Mouse (Mus musculus): Measurements from ENCODE around the gene Mybph. TPM values are rescaled to one million over a fixed set of nuclear protein-coding genes. Genes with fewer than 3 reads are reported as not detected.

Mybph gene
- polyA plus RNA-seq, 1 experiment from 2014 or later: 4.4 TPM

- no peak overlapping the region; the same call in 1 of the 2 replicates for H3K4me2 ChIP-seq (ENCODE audit: low read depth, low read length)
- ATAC-seq (replicated peaks; ENCODE audit: insufficient number of reproducible peaks, low FRiP score, low TSS enrichment, low read depth) (no peak), DNase-seq (ENCODE audit: low spot score) (no peak)
- no peak overlapping the region for H3K9ac ChIP-seq (replicated peaks; ENCODE audit: low read length)
- no peaks in the 10 kb centered on the region for H3K9me3 ChIP-seq (replicated peaks; ENCODE audit: control insufficient read depth, low read length)
- no peaks in the 10 kb centered on the region for H3K4me1 ChIP-seq (ENCODE audit: control insufficient read depth, insufficient read depth, low read length)
- peaks cover 37% of the 10 kb centered on the region for H3K27me3 ChIP-seq (ENCODE audit: control insufficient read depth, insufficient read depth, low read length)
- no peaks in the 10 kb centered on the region for H3K36me3 ChIP-seq (replicated peaks; ENCODE audit: control insufficient read depth, insufficient read depth, low read depth, low read length)
- no peak overlapping the region for H3K27ac ChIP-seq (replicated peaks; ENCODE audit: low read depth, low read length)
- no peak overlapping the region; the same call in 1 of the 2 replicates for H3K4me3 ChIP-seq (ENCODE audit: low read depth, low read length)
- WGBS: 47% methylated on average over 19 of the region's 19 CpGs
Observed at GRCm38 (mm10) chr1:134233681-134234454, 40.6 kb downstream of the Mybph start.

- DNase-seq (ENCODE audit: low spot score) (peak; percentile 52), ATAC-seq (replicated peaks; ENCODE audit: insufficient number of reproducible peaks, low FRiP score, low TSS enrichment, low read depth) (0 out of 2 replicates have a peak, but pooled peaks have one; percentile 32)
- no peaks in the 10 kb centered on the region for H3K9me3 ChIP-seq (replicated peaks; ENCODE audit: control insufficient read depth, low read length)
- no peaks in the 10 kb centered on the region for H3K4me1 ChIP-seq (ENCODE audit: control insufficient read depth, insufficient read depth, low read length)
- H3K36me3 ChIP-seq (replicated peaks; ENCODE audit: control insufficient read depth, insufficient read depth, low read depth, low read length): no peaks in the 10 kb centered on the region
- peaks cover 37% of the 10 kb centered on the region for H3K27me3 ChIP-seq (ENCODE audit: control insufficient read depth, insufficient read depth, low read length)
- no peak overlapping the region for H3K27ac ChIP-seq (replicated peaks; ENCODE audit: low read depth, low read length)
- H3K9ac ChIP-seq (replicated peaks; ENCODE audit: low read length): peak overlapping the region; percentile 43
- H3K4me2 ChIP-seq (ENCODE audit: low read depth, low read length): peak overlapping the region; percentile 93
- H3K4me3 ChIP-seq (ENCODE audit: low read depth, low read length): peak overlapping the region; percentile 40
- under 1% methylated on average over 41 of the region's 41 CpGs for WGBS
Observed at GRCm38 (mm10) chr1:134234455-134235390, 41.5 kb downstream of the Mybph start.

- Histone ChIP-seq H3K36me3 (replicated peaks; ENCODE audit: control insufficient read depth, insufficient read depth, low read depth, low read length) (no peaks in the 10 kb centered on the region), H3K27me3 (ENCODE audit: control insufficient read depth, insufficient read depth, low read length) (peaks cover 37% of the 10 kb centered on the region), H3K9ac (replicated peaks; ENCODE audit: low read length) (peak within 1 kb of the TSS; percentile 43), H3K4me2 (ENCODE audit: low read depth, low read length) (peak within 1 kb of the TSS; percentile 93), H3K27ac (replicated peaks; ENCODE audit: low read depth, low read length) (no peak within 1 kb of the TSS), H3K4me1 (ENCODE audit: control insufficient read depth, insufficient read depth, low read length) (no peaks in the 10 kb centered on the region), H3K9me3 (replicated peaks; ENCODE audit: control insufficient read depth, low read length) (no peaks in the 10 kb centered on the region), H3K4me3 (ENCODE audit: low read depth, low read length) (peak within 1 kb of the TSS; percentile 40)
- ATAC-seq (replicated peaks; ENCODE audit: insufficient number of reproducible peaks, low FRiP score, low TSS enrichment, low read depth): no peak
- 2% methylated on average over 32 of the region's 37 CpGs for whole genome bisulfite sequencing
- peak; percentile 21 for DNase-seq (ENCODE audit: low spot score)
Observed at GRCm38 (mm10) chr1:134235391-134235921, 42.2 kb downstream of the Mybph start, which contains the start of gene Adora1. Gene Adora1, minus strand, starts transcription at chr1:134235431.

- H3K36me3 ChIP-seq (replicated peaks; ENCODE audit: control insufficient read depth, insufficient read depth, low read depth, low read length): no peaks in the 10 kb centered on the region
- ATAC-seq (replicated peaks; ENCODE audit: insufficient number of reproducible peaks, low FRiP score, low TSS enrichment, low read depth) (no peak), DNase-seq (ENCODE audit: low spot score) (no peak)
- no peak overlapping the region for H3K4me2 ChIP-seq (ENCODE audit: low read depth, low read length)
- peaks cover 37% of the 10 kb centered on the region for H3K27me3 ChIP-seq (ENCODE audit: control insufficient read depth, insufficient read depth, low read length)
- no peaks in the 10 kb centered on the region for H3K4me1 ChIP-seq (ENCODE audit: control insufficient read depth, insufficient read depth, low read length)
- 24% methylated on average over 3 of the region's 3 CpGs for WGBS
- H3K9me3 ChIP-seq (replicated peaks; ENCODE audit: control insufficient read depth, low read length): no peaks in the 10 kb centered on the region
- no peak overlapping the region for H3K27ac ChIP-seq (replicated peaks; ENCODE audit: low read depth, low read length)
- no peak overlapping the region for H3K9ac ChIP-seq (replicated peaks; ENCODE audit: low read length)
- no peak overlapping the region for H3K4me3 ChIP-seq (ENCODE audit: low read depth, low read length)
Observed at GRCm38 (mm10) chr1:134236142-134236541, 42.9 kb downstream of the Mybph start.

GRCm38 (mm10) chr1:134237438-134237837 is 44.2 kb downstream of the Mybph start:
- DNase-seq (ENCODE audit: low spot score) (no peak), ATAC-seq (replicated peaks; ENCODE audit: insufficient number of reproducible peaks, low FRiP score, low TSS enrichment, low read depth) (no peak)
- WGBS: 80% methylated on average over 3 of the region's 3 CpGs
- H3K4me1 ChIP-seq (ENCODE audit: control insufficient read depth, insufficient read depth, low read length): no peaks in the 10 kb centered on the region
- no peak overlapping the region for H3K4me3 ChIP-seq (ENCODE audit: low read depth, low read length)
- H3K27ac ChIP-seq (replicated peaks; ENCODE audit: low read depth, low read length): no peak overlapping the region
- H3K4me2 ChIP-seq (ENCODE audit: low read depth, low read length): no peak overlapping the region
- H3K9me3 ChIP-seq (replicated peaks; ENCODE audit: control insufficient read depth, low read length): no peaks in the 10 kb centered on the region
- no peak overlapping the region for H3K9ac ChIP-seq (replicated peaks; ENCODE audit: low read length)
- H3K27me3 ChIP-seq (ENCODE audit: control insufficient read depth, insufficient read depth, low read length): peaks cover 37% of the 10 kb centered on the region
- H3K36me3 ChIP-seq (replicated peaks; ENCODE audit: control insufficient read depth, insufficient read depth, low read depth, low read length): no peaks in the 10 kb centered on the region

- 82% methylated on average over 9 of the region's 9 CpGs for WGBS
- no peaks in the 10 kb centered on the region for H3K9me3 ChIP-seq (replicated peaks; ENCODE audit: control insufficient read depth, low read length)
Observed at GRCm38 (mm10) chr1:134240701-134241100, 47.5 kb downstream of the Mybph start.

GRCm38 (mm10) chr1:134241298-134241697 is 48.0 kb downstream of the Mybph start:
- 78% methylated on average over 8 of the region's 8 CpGs for WGBS
- ATAC-seq (replicated peaks; ENCODE audit: insufficient number of reproducible peaks, low FRiP score, low TSS enrichment, low read depth): no peak
- Histone ChIP-seq H3K4me3 (ENCODE audit: low read depth, low read length) (no peak overlapping the region), H3K27me3 (ENCODE audit: control insufficient read depth, insufficient read depth, low read length) (peaks cover 2% of the 10 kb centered on the region), H3K27ac (replicated peaks; ENCODE audit: low read depth, low read length) (no peak overlapping the region), H3K36me3 (replicated peaks; ENCODE audit: control insufficient read depth, insufficient read depth, low read depth, low read length) (no peaks in the 10 kb centered on the region), H3K9me3 (replicated peaks; ENCODE audit: control insufficient read depth, low read length) (no peaks in the 10 kb centered on the region), H3K4me1 (ENCODE audit: control insufficient read depth, insufficient read depth, low read length) (no peaks in the 10 kb centered on the region), H3K4me2 (ENCODE audit: low read depth, low read length) (no peak overlapping the region), H3K9ac (replicated peaks; ENCODE audit: low read length) (no peak overlapping the region)
- DNase-seq (ENCODE audit: low spot score): no peak

More at GRCm38 (mm10) chr1:134240701-134241100, 47.5 kb downstream of the Mybph start:
- Histone ChIP-seq H3K9ac (replicated peaks; ENCODE audit: low read length) (no peak overlapping the region), H3K4me3 (ENCODE audit: low read depth, low read length) (no peak overlapping the region), H3K27me3 (ENCODE audit: control insufficient read depth, insufficient read depth, low read length) (peaks cover 8% of the 10 kb centered on the region), H3K36me3 (replicated peaks; ENCODE audit: control insufficient read depth, insufficient read depth, low read depth, low read length) (no peaks in the 10 kb centered on the region), H3K4me2 (ENCODE audit: low read depth, low read length) (no peak overlapping the region), H3K4me1 (ENCODE audit: control insufficient read depth, insufficient read depth, low read length) (no peaks in the 10 kb centered on the region), H3K27ac (replicated peaks; ENCODE audit: low read depth, low read length) (no peak overlapping the region)
- ATAC-seq (replicated peaks; ENCODE audit: insufficient number of reproducible peaks, low FRiP score, low TSS enrichment, low read depth) (no peak), DNase-seq (ENCODE audit: low spot score) (no peak)
